Mouse (Mus musculus) embryonic facial prominence, embryonic 15.5 days (tissue): Measurements from ENCODE around the gene Hivep2. TPM values are rescaled to one million over a fixed set of nuclear protein-coding genes. Genes with fewer than 3 reads are reported as not detected.

Experiments used
- ATAC-seq: fragments of 200-750 bp; cut with Nextera tagmentation; 2 replicates; pipeline ENCODE4 v1.8.0; 2017; ENCODE audit warnings: low read depth, moderate TSS enrichment; ENCODE audit not compliant: insufficient number of reproducible peaks, low FRiP score, low TSS enrichment
- H3K27ac ChIP-seq: fragments of 300-500 bp; sonication (generic); replicated peaks from 2 replicates; pipeline ENCODE4 v1.5.1; 2015; ENCODE audit warnings: mild to moderate bottlenecking, inconsistent platforms
- H3K27me3 ChIP-seq: fragments of 300-500 bp; sonication (generic); 2 replicates; pipeline ENCODE4 v1.6.1; 2015; ENCODE audit warnings: inconsistent platforms
- H3K36me3 ChIP-seq: fragments of 300-500 bp; sonication (generic); 2 replicates; pipeline ENCODE4 v1.6.1; 2015; ENCODE audit warnings: mild to moderate bottlenecking, inconsistent platforms
- H3K4me1 ChIP-seq: fragments of 300-500 bp; sonication (generic); 2 replicates; pipeline ENCODE4 v1.6.1; 2015; ENCODE audit warnings: inconsistent platforms
- H3K4me2 ChIP-seq: fragments of 300-500 bp; sonication (generic); replicated peaks from 2 replicates; pipeline ENCODE4 v1.6.1; 2015; ENCODE audit warnings: mild to moderate bottlenecking, inconsistent platforms
- H3K4me3 ChIP-seq: fragments of 300-500 bp; sonication (generic); replicated peaks from 2 replicates; pipeline ENCODE4 v1.5.1; 2015; ENCODE audit warnings: mild to moderate bottlenecking, inconsistent platforms
- H3K9ac ChIP-seq: fragments of 300-500 bp; sonication (generic); 2 replicates; pipeline ENCODE4 v1.6.1; 2015; ENCODE audit warnings: inconsistent platforms
- H3K9me3 ChIP-seq: fragments of 300-500 bp; sonication (generic); replicated peaks from 2 replicates; pipeline ENCODE4 v1.6.1; 2016; ENCODE audit warnings: inconsistent platforms
- WGBS: fragments of 180-500 bp; shearing (Covaris S2); methylation state at CpG from one replicate; pipeline ENCODE4 v1.1.7; 2015; 5-methylcytosine and 5-hydroxymethylcytosine counted together
- polyA plus RNA-seq: library from polyadenylated mRNA; unstranded; fragments of >200 nt; fragmentation: Nextera tagmentation; extraction: Ambion mirVana; gene quantifications from 2 replicates; pipeline ENCODE4 v1.2.1, GENCODE M21; 2015

Hivep2 gene
- polyA plus RNA-seq, 1 experiment from 2014 or later = 10.0 TPM

DNA sequence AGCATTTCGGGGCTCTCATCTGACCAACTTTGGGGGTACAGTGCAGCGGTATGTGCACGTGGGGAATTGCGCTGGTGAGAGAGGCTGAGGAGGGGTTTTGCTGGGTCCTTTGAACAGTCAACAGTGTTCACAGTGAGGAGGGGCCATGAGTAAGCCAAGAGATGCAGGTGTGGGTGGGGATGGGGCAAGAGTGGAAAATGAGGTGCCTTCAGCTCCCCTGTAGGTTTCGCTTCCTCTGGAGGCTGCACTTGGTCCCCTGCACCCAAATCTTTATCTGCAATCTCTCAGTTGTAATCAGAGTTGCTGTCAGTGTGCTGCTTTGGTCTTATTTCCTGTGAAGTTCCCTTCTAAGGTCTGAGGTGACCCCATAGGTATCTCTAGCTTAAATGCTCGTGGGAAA lies 27.5 kb downstream of the Hivep2 start:
- ATAC-seq = no peak
- H3K36me3 ChIP-seq = no peaks in the 10 kb centered on the region
- no peaks in the 10 kb centered on the region for H3K4me1 ChIP-seq
- H3K27me3 ChIP-seq = no peaks in the 10 kb centered on the region
- no peak overlapping the region for H3K4me3 ChIP-seq
- H3K4me2 ChIP-seq = no peak overlapping the region
- H3K9ac ChIP-seq = no peak overlapping the region
- no peaks in the 10 kb centered on the region for H3K9me3 ChIP-seq
- 82% methylated on average over 6 of the region's 6 CpGs for WGBS
- no peak overlapping the region for H3K27ac ChIP-seq

- ATAC-seq = no peak
- Histone ChIP-seq H3K9me3 (no peaks in the 10 kb centered on the region), H3K27me3 (no peaks in the 10 kb centered on the region), H3K36me3 (no peaks in the 10 kb centered on the region), H3K27ac (no peak overlapping the region), H3K4me3 (no peak overlapping the region), H3K4me2 (no peak overlapping the region), H3K9ac (no peak overlapping the region), H3K4me1 (no peaks in the 10 kb centered on the region)
- WGBS = 71% methylated on average over 4 of the region's 4 CpGs
These were observed 31.5 kb downstream of the Hivep2 start for GRCm38 (mm10) chr10:13997336-13997735.

DNA sequence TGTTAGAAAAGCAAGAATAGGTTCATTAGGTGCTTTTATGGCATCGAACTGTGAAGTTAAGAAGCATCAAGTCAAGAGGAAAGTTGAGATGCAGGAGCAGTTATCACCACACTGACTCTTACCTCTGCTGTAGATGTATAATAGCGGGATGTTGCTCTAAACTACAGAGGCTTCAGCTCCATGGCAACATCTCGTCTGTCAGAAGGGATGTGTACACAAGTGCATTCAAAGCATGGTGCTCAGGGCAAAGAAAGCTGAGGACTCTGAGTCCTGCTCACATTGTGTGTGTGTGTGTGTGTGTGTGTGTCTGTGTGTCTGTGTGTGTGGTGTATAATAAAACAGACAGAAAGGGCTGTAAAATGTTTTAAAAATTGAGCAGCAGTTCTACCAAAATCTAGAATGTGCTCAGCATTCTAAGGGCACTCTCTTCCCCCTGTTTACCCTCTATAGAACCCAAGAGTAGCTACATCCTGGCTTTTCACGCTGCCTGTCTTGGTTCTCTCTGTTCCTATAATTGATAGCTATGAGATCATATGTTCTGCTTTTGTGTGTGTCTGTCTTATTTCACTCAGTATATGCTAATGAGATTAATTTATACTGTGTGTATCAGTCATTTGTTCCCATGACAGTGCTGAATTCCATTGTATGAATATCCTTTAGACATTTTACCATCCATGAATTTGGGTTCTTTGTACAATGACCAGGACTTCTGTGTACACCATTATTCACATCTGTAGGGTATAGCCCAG lies 39.1 kb downstream of the Hivep2 start:
- Histone ChIP-seq H3K4me1 (no peaks in the 10 kb centered on the region), H3K4me3 (no peak overlapping the region), H3K27me3 (no peaks in the 10 kb centered on the region), H3K27ac (no peak overlapping the region), H3K9me3 (no peaks in the 10 kb centered on the region), H3K9ac (no peak overlapping the region), H3K4me2 (no peak overlapping the region), H3K36me3 (no peaks in the 10 kb centered on the region)
- WGBS = 68% methylated on average over 4 of the region's 4 CpGs
- ATAC-seq = no peak

- 76% methylated on average over 2 of the region's 2 CpGs for WGBS
- ATAC-seq = no peak
- Histone ChIP-seq H3K4me1 (no peaks in the 10 kb centered on the region), H3K9ac (no peak overlapping the region), H3K36me3 (no peaks in the 10 kb centered on the region), H3K27me3 (no peaks in the 10 kb centered on the region), H3K4me3 (no peak overlapping the region), H3K27ac (no peak overlapping the region), H3K4me2 (no peak overlapping the region), H3K9me3 (no peaks in the 10 kb centered on the region)
These were observed 43.8 kb downstream of the Hivep2 start for GRCm38 (mm10) chr10:14009721-14010120.

GRCm38 (mm10) chr10:14016287-14016970 lies 50.6 kb downstream of the Hivep2 start:
- no peak overlapping the region for H3K9ac ChIP-seq
- no peak overlapping the region for H3K4me3 ChIP-seq
- no peak overlapping the region for H3K4me2 ChIP-seq
- no peak overlapping the region for H3K27ac ChIP-seq
- no peak for ATAC-seq
- H3K4me1 ChIP-seq = peaks cover 11% of the 10 kb centered on the region; the same call in 1 of the 2 replicates
- H3K27me3 ChIP-seq = no peaks in the 10 kb centered on the region
- no peaks in the 10 kb centered on the region for H3K9me3 ChIP-seq
- no peaks in the 10 kb centered on the region for H3K36me3 ChIP-seq
- 63% methylated on average over 13 of the region's 13 CpGs for WGBS

- Histone ChIP-seq H3K4me1 (peaks cover 11% of the 10 kb centered on the region; the same call in 1 of the 2 replicates), H3K9me3 (no peaks in the 10 kb centered on the region), H3K4me2 (no peak overlapping the region), H3K27me3 (no peaks in the 10 kb centered on the region), H3K9ac (no peak overlapping the region), H3K36me3 (no peaks in the 10 kb centered on the region), H3K27ac (no peak overlapping the region), H3K4me3 (no peak overlapping the region)
- 68% methylated on average over 2 of the region's 2 CpGs for WGBS
- no peak for ATAC-seq
These were observed 51.5 kb downstream of the Hivep2 start for GRCm38 (mm10) chr10:14017338-14017737.

DNA sequence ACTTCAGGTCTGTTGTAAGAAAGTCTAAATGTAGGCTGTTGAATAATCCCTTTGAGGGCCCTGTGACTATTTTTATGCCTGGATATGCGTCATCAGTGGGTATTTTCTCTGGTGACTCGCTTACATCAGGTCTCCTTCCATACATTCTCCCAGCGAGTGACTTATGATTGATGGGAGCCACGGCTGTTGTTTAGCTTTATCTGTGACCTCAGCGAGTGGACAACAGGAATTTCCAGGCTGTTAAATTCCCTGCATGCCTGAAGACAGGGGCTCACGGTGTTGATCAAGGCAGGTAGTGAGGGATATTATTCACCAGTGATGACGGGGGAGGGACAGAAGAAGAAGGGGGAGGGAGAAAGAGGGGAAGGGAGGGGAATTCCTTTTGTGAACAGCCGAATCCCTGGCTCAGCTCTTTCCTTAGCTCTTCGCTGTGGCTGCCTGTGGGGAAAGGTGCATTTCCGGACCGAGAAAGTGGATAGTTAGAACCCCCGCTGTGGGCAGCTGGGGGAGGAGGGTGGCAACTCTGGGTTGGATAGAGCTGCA lies 52.0 kb downstream of the Hivep2 start:
- Histone ChIP-seq H3K27ac (no peak overlapping the region), H3K9ac (no peak overlapping the region)
- 8% methylated on average over 12 of the region's 12 CpGs for WGBS

GRCm38 (mm10) chr10:14018672-14019071 lies 52.8 kb downstream of the Hivep2 start:
- Histone ChIP-seq H3K9ac (no peak overlapping the region), H3K4me2 (no peak overlapping the region), H3K36me3 (no peaks in the 10 kb centered on the region), H3K4me3 (no peak overlapping the region), H3K27me3 (no peaks in the 10 kb centered on the region), H3K27ac (no peak overlapping the region), H3K9me3 (no peaks in the 10 kb centered on the region), H3K4me1 (peaks cover 11% of the 10 kb centered on the region; the same call in 1 of the 2 replicates)
- ATAC-seq = no peak
- 37% methylated on average over 7 of the region's 7 CpGs for WGBS

More for the DNA sequence above, 52.0 kb downstream of the Hivep2 start:
- no peaks in the 10 kb centered on the region for H3K9me3 ChIP-seq
- peaks cover 11% of the 10 kb centered on the region; the same call in 1 of the 2 replicates for H3K4me1 ChIP-seq
- H3K27me3 ChIP-seq = no peaks in the 10 kb centered on the region
- no peaks in the 10 kb centered on the region for H3K36me3 ChIP-seq
- peak overlapping the region; percentile 38 for H3K4me2 ChIP-seq
- 0 out of 2 replicates have a peak, but pooled peaks have one; percentile 19 for ATAC-seq
- H3K4me3 ChIP-seq = peak overlapping the region; percentile 13; the same call in 1 of the 2 replicates

DNA sequence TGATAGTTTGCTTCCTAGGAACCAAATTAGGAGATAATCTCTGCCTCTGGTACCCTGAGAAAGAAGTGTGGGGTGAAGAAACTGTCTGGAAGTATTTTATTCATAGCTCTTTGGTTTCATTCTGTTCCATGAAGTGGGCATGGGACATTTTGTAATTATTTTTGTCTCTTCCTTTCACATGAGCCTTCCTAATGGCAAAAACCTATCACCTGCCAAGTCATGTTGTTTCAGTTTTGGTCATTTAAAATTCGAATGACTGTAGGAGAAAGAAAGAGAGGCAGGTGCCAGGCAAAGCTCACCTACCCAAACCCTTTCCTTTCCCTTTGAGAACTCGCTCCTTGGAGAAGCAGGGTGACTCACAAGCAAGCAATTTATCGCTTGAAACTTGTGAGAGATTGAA lies 53.3 kb downstream of the Hivep2 start:
- Histone ChIP-seq H3K4me2 (no peak overlapping the region), H3K36me3 (no peaks in the 10 kb centered on the region), H3K4me1 (peaks cover 11% of the 10 kb centered on the region; the same call in 1 of the 2 replicates), H3K27ac (no peak overlapping the region), H3K4me3 (no peak overlapping the region), H3K9me3 (no peaks in the 10 kb centered on the region), H3K27me3 (no peaks in the 10 kb centered on the region), H3K9ac (no peak overlapping the region)
- 50% methylated on average over 3 of the region's 3 CpGs for WGBS
- no peak for ATAC-seq

DNA sequence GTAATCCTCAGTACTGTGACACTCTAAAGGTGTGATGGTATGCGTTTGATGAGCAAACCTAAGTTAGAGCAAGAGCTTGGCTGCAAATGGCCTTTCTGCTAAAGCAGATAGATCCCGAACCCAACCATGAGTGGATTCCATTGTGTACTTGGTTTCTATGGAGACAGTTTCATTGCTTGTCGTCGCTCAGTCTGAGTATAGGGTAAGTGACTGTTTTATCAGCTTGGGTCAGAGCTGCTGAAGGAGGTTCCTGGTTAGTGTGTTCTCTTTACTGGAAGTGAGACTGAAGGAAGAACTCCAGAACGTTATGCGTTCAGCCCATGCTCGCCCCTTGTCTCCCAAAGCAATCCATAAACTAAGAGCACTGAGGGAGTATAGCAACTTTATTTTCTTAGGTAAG lies 54.4 kb downstream of the Hivep2 start:
- Histone ChIP-seq H3K36me3 (no peaks in the 10 kb centered on the region), H3K4me1 (peaks cover 11% of the 10 kb centered on the region; the same call in 1 of the 2 replicates), H3K27me3 (no peaks in the 10 kb centered on the region), H3K9ac (no peak overlapping the region), H3K4me3 (no peak overlapping the region), H3K4me2 (no peak overlapping the region), H3K27ac (no peak overlapping the region), H3K9me3 (no peaks in the 10 kb centered on the region)
- no peak for ATAC-seq
- 72% methylated on average over 7 of the region's 7 CpGs for WGBS

- Histone ChIP-seq H3K36me3 (no peaks in the 10 kb centered on the region), H3K27me3 (no peaks in the 10 kb centered on the region), H3K4me1 (0 out of 2 replicates have a peak, but pooled peaks cover 4% of the 10 kb centered on the region), H3K9me3 (no peaks in the 10 kb centered on the region), H3K4me3 (no peak overlapping the region), H3K4me2 (no peak overlapping the region), H3K27ac (no peak overlapping the region), H3K9ac (no peak overlapping the region)
- no peak for ATAC-seq
- WGBS = 91% methylated on average over 7 of the region's 7 CpGs
These were observed 59.1 kb downstream of the Hivep2 start for GRCm38 (mm10) chr10:14024971-14025370.
